Mouse (Mus musculus) MN1 (cell line): ENCODE results near the gene Spon1.

Experiments
- DNase-seq: peaks from one replicate; pipeline ENCODE4 v3.0.0-alpha.2; 2016; ENCODE audit warnings: low spot score

The Spon1 gene

GRCm38 (mm10) chr7:113765667-113766497, at the start of gene Spon1:
Spon1 (plus strand) TSS chr7:113765998.
- DNase-seq, result peak; percentile 46

GRCm38 (mm10) chr7:113721994-113722393, 43.8 kb upstream of the Spon1 start:
- no peak for DNase-seq

- no peak for DNase-seq
Measured at GRCm38 (mm10) chr7:113723905-113724304, 41.9 kb upstream of the Spon1 start.

DNA sequence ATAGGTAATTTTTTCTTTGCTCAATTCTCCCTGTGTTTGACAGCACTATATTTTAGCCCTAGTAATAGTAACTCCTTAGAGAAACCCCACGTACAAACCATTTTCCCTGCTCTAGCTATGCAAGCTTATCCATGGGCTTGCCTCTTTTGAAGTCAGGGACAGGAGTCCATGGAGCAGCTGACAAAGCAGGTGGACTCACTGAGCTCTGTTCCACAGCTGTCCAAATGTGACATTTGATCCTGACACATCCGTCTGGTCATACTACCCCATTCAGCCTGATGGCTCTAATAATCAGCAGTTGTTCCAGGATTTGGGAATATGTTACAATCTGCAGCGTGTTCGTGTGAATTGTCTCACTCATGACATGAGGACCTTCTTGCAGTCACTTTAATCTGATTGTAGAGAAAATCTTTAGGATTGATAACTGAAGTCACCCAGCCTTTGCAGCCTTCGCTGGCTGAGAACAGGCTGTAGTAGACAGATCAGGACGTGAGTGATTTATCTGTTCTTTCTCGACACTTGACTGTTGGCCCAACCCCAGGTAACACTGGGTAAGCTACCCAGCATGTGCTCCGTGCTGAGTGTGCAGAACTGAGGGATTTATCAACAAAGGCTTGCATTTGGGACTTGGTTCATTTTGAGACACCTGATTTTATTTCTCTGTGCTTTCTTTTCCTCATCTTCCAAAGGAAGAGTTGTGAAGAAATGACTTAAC, 37.6 kb upstream of the Spon1 start:
- no peak for DNase-seq

- no peak for DNase-seq
Measured at GRCm38 (mm10) chr7:113728926-113729325, 36.9 kb upstream of the Spon1 start.

- no peak for DNase-seq
Measured at GRCm38 (mm10) chr7:113730406-113731247, 35.2 kb upstream of the Spon1 start.

DNA sequence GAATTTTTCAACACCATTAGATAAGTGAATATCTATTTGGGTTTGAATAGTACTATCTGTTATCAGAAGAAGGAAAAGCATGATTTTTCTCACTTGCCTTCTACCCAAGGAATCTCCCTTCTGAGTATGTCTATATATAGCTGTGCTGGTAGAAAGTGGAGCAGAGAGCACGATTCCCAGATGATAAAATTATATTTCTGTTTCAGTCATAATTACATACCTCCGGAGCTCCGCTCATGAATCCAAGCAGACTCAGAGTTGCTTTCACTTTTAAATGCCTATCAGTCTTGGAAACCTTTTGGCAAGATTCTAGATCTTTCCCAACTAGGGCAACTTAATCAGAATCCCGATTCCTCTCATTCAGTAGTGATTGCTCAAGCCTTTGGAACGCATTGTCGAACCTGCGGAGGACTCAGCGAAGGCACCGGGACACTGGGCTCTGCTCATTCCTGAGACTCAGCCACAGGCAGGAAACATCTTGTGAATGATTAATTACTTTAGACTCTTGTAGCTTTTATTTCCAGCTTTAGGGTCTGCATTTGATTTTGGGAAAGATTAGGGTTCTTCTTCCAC, 27.9 kb upstream of the Spon1 start:
- DNase-seq, result no peak

GRCm38 (mm10) chr7:113739181-113739580, 26.6 kb upstream of the Spon1 start:
- no peak for DNase-seq

- DNase-seq, result no peak
Measured at GRCm38 (mm10) chr7:113742644-113743043, 23.2 kb upstream of the Spon1 start.

DNA sequence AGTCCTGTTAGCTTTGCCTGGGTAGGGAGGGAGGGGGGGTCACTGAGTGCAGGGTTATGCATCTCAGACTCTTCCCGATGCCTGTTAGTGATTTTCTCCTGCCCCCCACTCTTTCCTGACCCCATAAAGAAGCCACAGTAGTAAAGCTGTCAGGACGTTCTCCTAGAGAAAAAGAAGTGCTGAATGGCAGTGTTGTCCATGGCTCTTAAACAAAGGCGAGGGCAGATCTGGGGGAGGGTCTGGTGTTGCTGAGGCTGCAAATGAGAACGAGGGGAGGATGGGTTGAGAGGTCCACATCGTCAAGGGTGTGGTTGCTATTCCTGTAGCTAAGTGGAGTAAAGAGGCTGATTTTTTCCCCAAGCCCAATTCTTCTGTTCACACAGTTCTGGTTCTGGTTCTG, 21.8 kb upstream of the Spon1 start:
- DNase-seq, result no peak

DNA sequence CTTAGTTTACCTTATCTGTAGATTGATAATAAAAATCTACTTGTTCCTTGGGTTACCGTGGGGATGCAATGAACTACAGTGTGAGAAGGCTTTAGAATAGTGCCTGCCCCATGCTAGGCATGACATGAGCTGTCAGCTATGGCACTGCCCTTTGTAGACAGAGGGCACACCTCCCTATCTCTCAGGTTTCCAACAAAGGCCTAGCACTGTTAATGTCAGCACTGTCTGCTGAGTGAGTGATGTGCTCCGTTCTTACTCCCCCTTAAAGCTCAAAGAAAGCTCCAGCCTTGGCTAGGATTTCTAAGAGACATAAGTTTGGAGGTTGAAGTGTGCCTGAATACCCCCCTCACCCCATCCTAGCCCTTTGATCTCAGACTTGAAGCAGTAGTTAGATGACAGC, 9.2 kb upstream of the Spon1 start:
- DNase-seq, result no peak

- peak; percentile 78 for DNase-seq
Measured at GRCm38 (mm10) chr7:113759212-113759611, 6.6 kb upstream of the Spon1 start.

- DNase-seq, result no peak
Measured at GRCm38 (mm10) chr7:113765133-113765532, 665 bp upstream of the Spon1 start.

- no peak for DNase-seq
Measured at GRCm38 (mm10) chr7:113766498-113766941, 722 bp downstream of the Spon1 start.

DNA sequence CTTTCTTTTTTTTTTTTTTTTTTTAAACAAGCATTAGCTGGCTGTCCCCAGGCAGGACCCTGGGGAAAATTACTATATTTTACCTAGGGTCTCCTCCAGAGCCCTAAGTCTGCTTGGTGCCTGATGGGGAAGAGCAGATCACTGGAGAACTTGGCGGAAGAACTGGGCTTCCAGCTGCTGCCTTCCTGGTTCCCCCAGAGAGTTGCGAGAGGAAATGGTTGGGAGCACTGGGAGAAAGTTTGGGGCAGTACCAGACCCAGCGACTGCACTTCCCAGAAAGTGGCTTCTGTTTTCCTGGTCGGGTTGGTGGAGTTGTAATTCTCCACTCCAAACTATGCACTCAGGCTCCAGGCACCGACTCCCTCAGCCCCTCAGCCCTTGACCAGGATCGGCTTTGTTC, 1.7 kb downstream of the Spon1 start:
- no peak for DNase-seq

DNA sequence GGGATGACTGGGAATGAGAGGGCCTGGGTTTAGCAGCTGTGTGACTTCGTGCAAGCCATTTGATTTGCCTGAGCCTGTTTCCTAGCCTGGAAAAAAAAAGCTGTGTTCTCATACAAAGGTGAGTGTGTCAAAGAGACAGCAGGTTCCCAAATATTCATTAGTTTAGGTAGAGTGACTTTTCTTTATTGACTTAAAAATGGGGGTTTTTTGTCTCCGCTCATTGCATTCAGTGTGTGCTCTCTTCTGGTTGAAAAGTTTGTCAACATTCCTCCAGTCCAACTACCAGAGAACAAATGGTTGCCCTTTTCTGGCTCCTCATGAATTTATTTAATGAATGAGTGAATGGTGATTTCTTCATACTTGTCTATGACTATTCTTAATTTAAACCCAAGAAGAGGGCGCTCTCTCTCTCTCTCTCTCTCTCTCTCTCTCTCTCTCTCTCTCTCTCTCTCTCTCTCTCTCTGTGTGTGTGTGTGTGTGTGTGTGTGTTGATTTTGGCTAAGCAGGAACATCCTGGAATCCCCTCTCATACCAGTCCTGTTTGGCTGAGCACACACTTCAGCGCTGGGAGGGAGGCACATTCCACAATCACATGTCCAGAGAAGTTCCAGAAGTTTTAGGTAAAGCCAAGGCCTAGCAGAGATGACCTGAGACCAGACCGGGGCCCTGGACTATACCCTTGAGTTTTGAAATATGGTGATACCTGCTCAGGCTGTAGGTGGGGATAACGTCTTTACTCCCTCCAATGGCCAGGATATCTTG, 2.6 kb downstream of the Spon1 start:
- DNase-seq, result no peak

GRCm38 (mm10) chr7:113769281-113769680, 3.5 kb downstream of the Spon1 start:
- DNase-seq, result no peak

DNA sequence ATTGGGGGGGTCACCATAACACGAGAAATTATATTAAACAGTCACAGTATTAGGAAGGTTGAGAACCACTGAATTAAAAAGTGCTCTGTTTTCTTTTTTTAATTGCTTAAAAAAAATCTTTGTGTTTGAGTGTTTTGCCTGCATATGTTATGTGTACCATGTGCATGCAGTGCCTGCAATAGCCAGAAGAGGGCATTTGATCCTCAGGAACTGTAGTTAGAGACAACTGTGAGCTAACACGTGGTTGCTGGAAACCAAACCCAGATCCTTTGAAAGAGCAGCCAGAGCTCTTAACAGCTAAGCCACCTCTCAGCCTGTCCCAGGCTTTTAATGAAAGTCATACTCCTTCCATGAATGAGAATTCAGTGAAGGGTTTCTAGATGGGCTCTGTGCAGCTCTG, 6.3 kb downstream of the Spon1 start:
- no peak for DNase-seq

- no peak for DNase-seq
Measured at GRCm38 (mm10) chr7:113773436-113773835, 7.6 kb downstream of the Spon1 start.

- DNase-seq, result peak; percentile 47
Measured at GRCm38 (mm10) chr7:113774039-113774438, 8.2 kb downstream of the Spon1 start.

- DNase-seq, result no peak
Measured at GRCm38 (mm10) chr7:113774906-113775305, 9.1 kb downstream of the Spon1 start.
